Mouse (Mus musculus): ENCODE data around the gene Mybpc3. TPM values are rescaled to one million over a fixed set of nuclear protein-coding genes. Genes with fewer than 3 reads are reported as not detected.
"Not testable (repeated sequence)": the region's sequence is repeated elsewhere in the genome, so short reads cannot be mapped to it uniquely, and the experiment has no call there.

Mybpc3 gene
- polyA plus RNA-seq, 1 experiment from 2014 or later, result 0.05 TPM

DNA sequence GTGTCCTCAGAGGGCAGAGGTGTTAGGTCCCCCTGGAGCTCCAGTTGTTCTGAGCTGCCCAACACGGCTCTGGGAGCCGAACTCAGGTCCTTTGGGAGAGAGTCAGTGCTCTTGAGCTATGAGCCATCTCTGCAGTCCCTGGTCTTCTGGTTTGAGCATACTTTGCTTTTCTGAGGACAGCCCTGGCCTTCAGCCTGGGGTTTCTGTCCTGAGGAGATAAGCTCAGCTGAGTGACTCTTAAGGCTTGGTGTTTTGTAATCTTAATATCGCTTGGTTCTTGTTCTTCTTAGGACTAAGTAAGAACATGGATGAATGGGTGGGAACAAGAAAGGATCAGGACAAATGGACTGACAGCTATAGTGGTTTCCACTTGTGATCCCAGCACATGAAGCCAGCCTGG lies 9.8 kb upstream of the Mybpc3 start:
- H3K36me3 ChIP-seq (ENCODE audit: control insufficient read depth, insufficient read depth, low read length), result no peaks in the 10 kb centered on the region
- H3K4me1 ChIP-seq (ENCODE audit: control insufficient read depth, insufficient read depth, low read depth, low read length), result no peaks in the 10 kb centered on the region
- H3K4me2 ChIP-seq (ENCODE audit: low read length), result no peak overlapping the region
- no peaks in the 10 kb centered on the region for H3K9me3 ChIP-seq (ENCODE audit: control insufficient read depth, low read length)
- no peak overlapping the region for H3K4me3 ChIP-seq (ENCODE audit: low read length)
- WGBS, result 92% methylated on average over 3 of the region's 3 CpGs
- ATAC-seq, result no peak
- no peak overlapping the region for H3K27ac ChIP-seq (ENCODE audit: low read depth, low read length)
- no peak overlapping the region for H3K9ac ChIP-seq (ENCODE audit: low read depth, low read length)
- no peaks in the 10 kb centered on the region for H3K27me3 ChIP-seq (replicated peaks; ENCODE audit: control insufficient read depth, insufficient read depth, low read length)

DNA sequence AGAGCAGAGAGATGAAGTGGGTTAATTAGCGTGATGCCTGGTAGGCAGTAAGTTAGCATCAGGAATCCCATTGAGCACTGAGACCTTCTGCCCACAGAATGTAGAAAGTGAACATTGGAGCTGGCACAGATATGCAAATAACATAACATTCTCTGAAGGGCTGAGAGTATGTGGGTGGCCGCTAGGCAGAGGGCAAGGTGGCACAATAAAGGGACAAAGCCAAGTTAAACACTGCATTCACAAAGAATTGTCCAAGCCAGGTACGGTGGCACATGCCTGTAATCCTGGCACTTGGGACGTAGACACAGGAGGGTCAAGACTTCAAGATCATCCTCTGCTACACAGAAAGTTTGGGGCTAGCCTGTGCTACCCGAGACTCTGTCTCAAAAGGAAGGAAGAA lies 8.7 kb upstream of the Mybpc3 start:
- WGBS, result 84% methylated on average over 5 of the region's 5 CpGs
- Histone ChIP-seq H3K4me1 (ENCODE audit: control insufficient read depth, insufficient read depth, low read depth, low read length) (no peaks in the 10 kb centered on the region), H3K27ac (ENCODE audit: low read depth, low read length) (no peak overlapping the region), H3K4me2 (ENCODE audit: low read length) (no peak overlapping the region), H3K4me3 (ENCODE audit: low read length) (no peak overlapping the region), H3K36me3 (ENCODE audit: control insufficient read depth, insufficient read depth, low read length) (no peaks in the 10 kb centered on the region), H3K9me3 (ENCODE audit: control insufficient read depth, low read length) (no peaks in the 10 kb centered on the region), H3K27me3 (replicated peaks; ENCODE audit: control insufficient read depth, insufficient read depth, low read length) (no peaks in the 10 kb centered on the region), H3K9ac (ENCODE audit: low read depth, low read length) (no peak overlapping the region)
- ATAC-seq, result no peak

DNA sequence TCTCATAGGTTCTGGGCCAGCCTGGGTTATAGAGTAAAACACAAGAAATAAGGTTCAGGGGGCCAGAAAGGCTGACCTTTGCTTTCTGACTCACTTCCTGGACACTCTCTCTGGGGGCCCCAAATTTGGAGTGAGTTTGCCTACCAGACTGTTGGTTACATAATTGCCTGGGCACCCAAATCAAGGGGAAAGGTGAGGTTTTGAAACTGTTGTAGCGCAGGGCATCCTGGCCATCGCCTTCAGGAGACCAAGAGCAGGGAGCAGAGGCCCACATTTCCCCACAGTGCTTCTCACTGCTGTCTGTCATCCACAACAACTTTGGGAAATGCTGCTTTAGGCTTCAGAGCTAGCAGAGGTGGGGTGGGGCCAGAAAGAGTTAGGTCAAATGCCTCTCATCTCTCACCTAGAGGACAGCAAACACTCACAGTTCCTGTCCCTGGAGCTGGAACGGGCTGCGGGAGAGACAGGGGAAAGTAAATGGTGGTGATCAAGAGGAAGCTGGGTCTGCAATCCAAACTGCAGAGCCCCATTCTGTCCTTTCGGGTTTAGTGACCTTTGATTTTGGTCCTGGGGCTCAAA lies 8.0 kb upstream of the Mybpc3 start:
- no peak overlapping the region for H3K27ac ChIP-seq (ENCODE audit: low read depth, low read length)
- H3K9me3 ChIP-seq (ENCODE audit: control insufficient read depth, low read length), result no peaks in the 10 kb centered on the region
- peaks cover 2% of the 10 kb centered on the region; the same call in 1 of the 2 replicates for H3K27me3 ChIP-seq (replicated peaks; ENCODE audit: control insufficient read depth, insufficient read depth, low read length)
- no peak overlapping the region for H3K4me2 ChIP-seq (ENCODE audit: low read length)
- no peak overlapping the region for H3K4me3 ChIP-seq (ENCODE audit: low read length)
- H3K4me1 ChIP-seq (ENCODE audit: control insufficient read depth, insufficient read depth, low read depth, low read length), result no peaks in the 10 kb centered on the region
- no peaks in the 10 kb centered on the region for H3K36me3 ChIP-seq (ENCODE audit: control insufficient read depth, insufficient read depth, low read length)
- H3K9ac ChIP-seq (ENCODE audit: low read depth, low read length), result no peak overlapping the region
- no peak for ATAC-seq
- 92% methylated on average over 5 of the region's 5 CpGs for WGBS

DNA sequence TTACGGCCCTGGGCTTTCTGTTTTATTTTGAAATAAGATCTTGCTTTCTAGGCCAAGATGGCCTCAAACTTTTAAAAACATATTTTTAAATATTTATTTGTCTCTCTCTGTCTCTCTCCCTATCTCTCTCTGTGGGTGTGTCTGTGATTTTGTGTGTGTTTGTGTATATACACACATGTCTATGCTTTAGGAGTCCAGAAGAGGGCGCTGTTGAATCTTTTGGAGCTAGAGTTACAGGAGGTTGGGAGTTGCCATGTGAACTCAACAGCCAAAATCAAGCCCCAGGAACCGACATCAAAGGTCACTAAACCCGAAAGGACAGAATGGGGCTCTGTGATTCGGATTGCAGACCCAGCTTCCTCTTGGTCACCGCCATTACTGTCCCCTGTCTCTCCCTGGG lies 7.5 kb upstream of the Mybpc3 start:
- no peak overlapping the region for H3K27ac ChIP-seq (ENCODE audit: low read depth, low read length)
- no peak overlapping the region for H3K4me3 ChIP-seq (ENCODE audit: low read length)
- no peaks in the 10 kb centered on the region for H3K36me3 ChIP-seq (ENCODE audit: control insufficient read depth, insufficient read depth, low read length)
- ATAC-seq, result no peak
- no peaks in the 10 kb centered on the region for H3K9me3 ChIP-seq (ENCODE audit: control insufficient read depth, low read length)
- peaks cover 6% of the 10 kb centered on the region; the same call in 1 of the 2 replicates for H3K27me3 ChIP-seq (replicated peaks; ENCODE audit: control insufficient read depth, insufficient read depth, low read length)
- H3K4me2 ChIP-seq (ENCODE audit: low read length), result no peak overlapping the region
- no peak overlapping the region for H3K9ac ChIP-seq (ENCODE audit: low read depth, low read length)
- no peaks in the 10 kb centered on the region for H3K4me1 ChIP-seq (ENCODE audit: control insufficient read depth, insufficient read depth, low read depth, low read length)
- 73% methylated on average over 6 of the region's 6 CpGs for WGBS

DNA sequence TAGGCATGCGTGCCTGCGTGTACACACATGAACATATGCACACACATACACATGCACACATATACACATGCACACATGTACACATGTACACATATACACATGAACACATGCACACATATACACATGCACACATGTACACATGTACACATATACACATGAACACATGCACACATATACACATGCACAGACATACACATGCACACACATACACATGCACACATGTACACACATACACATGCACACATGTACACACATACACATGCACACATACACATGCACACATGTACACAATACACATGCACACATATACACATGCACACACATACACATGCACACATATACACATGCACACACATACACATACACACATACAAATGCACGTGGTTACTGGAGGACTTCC lies 6.1 kb upstream of the Mybpc3 start:
- H3K4me1 ChIP-seq (ENCODE audit: control insufficient read depth, insufficient read depth, low read depth, low read length); H3K27ac ChIP-seq (ENCODE audit: low read depth, low read length); ATAC-seq; H3K27me3 ChIP-seq (replicated peaks; ENCODE audit: control insufficient read depth, insufficient read depth, low read length); H3K9ac ChIP-seq (ENCODE audit: low read depth, low read length); H3K9me3 ChIP-seq (ENCODE audit: control insufficient read depth, low read length); H3K4me2 ChIP-seq (ENCODE audit: low read length); H3K36me3 ChIP-seq (ENCODE audit: control insufficient read depth, insufficient read depth, low read length); H3K4me3 ChIP-seq (ENCODE audit: low read length): not testable (repeated sequence)
- WGBS, result 94% methylated on average over 3 of the region's 3 CpGs

DNA sequence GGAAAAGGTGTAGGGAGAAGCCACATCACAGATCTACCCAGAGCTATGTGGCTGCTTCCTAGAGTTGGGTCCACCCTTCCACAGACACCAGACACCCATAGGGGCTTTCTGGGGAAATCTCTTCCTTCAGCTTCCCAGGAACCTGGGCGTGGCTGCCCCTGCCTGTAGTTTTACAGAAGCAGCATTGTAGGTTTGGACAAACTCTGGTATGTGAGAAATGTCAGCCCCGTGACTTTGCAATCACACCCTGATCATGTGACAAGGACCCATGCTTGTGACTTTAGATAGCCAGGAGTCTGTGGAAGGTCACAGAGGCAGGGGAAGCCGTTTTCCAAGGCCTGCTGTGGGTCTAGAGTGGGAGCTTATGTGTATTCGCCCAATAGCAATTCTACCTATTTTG lies 5.5 kb upstream of the Mybpc3 start:
- H3K4me3 ChIP-seq (ENCODE audit: low read length), result no peak overlapping the region
- H3K4me1 ChIP-seq (ENCODE audit: control insufficient read depth, insufficient read depth, low read depth, low read length), result no peaks in the 10 kb centered on the region
- ATAC-seq, result no peak
- no peak overlapping the region for H3K27ac ChIP-seq (ENCODE audit: low read depth, low read length)
- H3K9ac ChIP-seq (ENCODE audit: low read depth, low read length), result no peak overlapping the region
- no peak overlapping the region for H3K4me2 ChIP-seq (ENCODE audit: low read length)
- H3K27me3 ChIP-seq (replicated peaks; ENCODE audit: control insufficient read depth, insufficient read depth, low read length), result peaks cover 9% of the 10 kb centered on the region; the same call in 1 of the 2 replicates
- WGBS, result 72% methylated on average over 4 of the region's 4 CpGs
- no peaks in the 10 kb centered on the region for H3K36me3 ChIP-seq (ENCODE audit: control insufficient read depth, insufficient read depth, low read length)
- no peaks in the 10 kb centered on the region for H3K9me3 ChIP-seq (ENCODE audit: control insufficient read depth, low read length)

DNA sequence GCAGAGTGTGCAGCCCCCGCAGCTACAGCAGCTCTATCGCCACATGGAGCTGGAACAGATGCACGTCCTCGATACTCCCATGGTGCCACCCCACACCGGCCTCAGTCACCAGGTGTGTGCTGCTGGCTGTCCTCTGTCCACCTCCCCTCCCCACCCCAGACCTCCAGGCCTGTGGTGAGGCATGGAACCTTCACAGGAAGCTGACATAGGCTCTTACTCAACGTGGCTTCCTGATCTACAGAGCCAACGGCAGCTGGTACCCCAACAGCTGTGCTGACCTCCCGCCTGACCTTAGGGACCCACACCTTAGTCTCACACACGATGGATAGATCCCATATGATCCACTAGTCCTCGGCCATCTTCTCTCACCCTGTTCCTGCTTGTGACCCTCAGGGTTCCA lies 4.6 kb upstream of the Mybpc3 start:
- no peaks in the 10 kb centered on the region for H3K4me1 ChIP-seq (ENCODE audit: control insufficient read depth, insufficient read depth, low read depth, low read length)
- no peak overlapping the region for H3K4me3 ChIP-seq (ENCODE audit: low read length)
- peaks cover 9% of the 10 kb centered on the region; the same call in 1 of the 2 replicates for H3K27me3 ChIP-seq (replicated peaks; ENCODE audit: control insufficient read depth, insufficient read depth, low read length)
- no peaks in the 10 kb centered on the region for H3K36me3 ChIP-seq (ENCODE audit: control insufficient read depth, insufficient read depth, low read length)
- no peak overlapping the region for H3K9ac ChIP-seq (ENCODE audit: low read depth, low read length)
- WGBS, result 76% methylated on average over 10 of the region's 10 CpGs
- H3K4me2 ChIP-seq (ENCODE audit: low read length), result no peak overlapping the region
- H3K9me3 ChIP-seq (ENCODE audit: control insufficient read depth, low read length), result no peaks in the 10 kb centered on the region
- H3K27ac ChIP-seq (ENCODE audit: low read depth, low read length), result no peak overlapping the region
- no peak for ATAC-seq

DNA sequence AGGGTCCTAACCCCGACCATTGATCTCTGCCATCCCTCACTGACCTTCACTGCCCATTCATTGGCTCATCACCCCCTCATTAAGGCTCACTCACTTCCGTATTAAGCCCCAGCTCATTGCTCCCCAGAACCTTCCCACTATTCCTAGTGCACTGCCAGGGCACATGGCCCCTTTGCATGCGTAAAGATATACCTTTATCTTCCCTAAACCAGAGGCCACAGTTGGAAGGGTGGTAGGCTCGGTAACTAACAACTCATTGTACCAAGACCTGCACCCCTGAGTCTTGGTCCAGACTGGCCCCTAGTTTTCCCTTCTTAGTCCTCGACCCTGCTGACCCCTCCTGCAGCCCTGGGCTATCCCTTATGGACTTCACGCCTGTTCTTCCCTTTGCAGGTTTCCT lies 4.1 kb upstream of the Mybpc3 start:
- H3K36me3 ChIP-seq (ENCODE audit: control insufficient read depth, insufficient read depth, low read length), result no peaks in the 10 kb centered on the region
- no peak for ATAC-seq
- H3K4me3 ChIP-seq (ENCODE audit: low read length), result no peak overlapping the region
- H3K4me2 ChIP-seq (ENCODE audit: low read length), result no peak overlapping the region
- no peak overlapping the region for H3K9ac ChIP-seq (ENCODE audit: low read depth, low read length)
- H3K27ac ChIP-seq (ENCODE audit: low read depth, low read length), result no peak overlapping the region
- 76% methylated on average over 6 of the region's 6 CpGs for WGBS
- no peaks in the 10 kb centered on the region for H3K9me3 ChIP-seq (ENCODE audit: control insufficient read depth, low read length)
- H3K27me3 ChIP-seq (replicated peaks; ENCODE audit: control insufficient read depth, insufficient read depth, low read length), result peaks cover 9% of the 10 kb centered on the region; the same call in 1 of the 2 replicates
- H3K4me1 ChIP-seq (ENCODE audit: control insufficient read depth, insufficient read depth, low read depth, low read length), result no peaks in the 10 kb centered on the region

DNA sequence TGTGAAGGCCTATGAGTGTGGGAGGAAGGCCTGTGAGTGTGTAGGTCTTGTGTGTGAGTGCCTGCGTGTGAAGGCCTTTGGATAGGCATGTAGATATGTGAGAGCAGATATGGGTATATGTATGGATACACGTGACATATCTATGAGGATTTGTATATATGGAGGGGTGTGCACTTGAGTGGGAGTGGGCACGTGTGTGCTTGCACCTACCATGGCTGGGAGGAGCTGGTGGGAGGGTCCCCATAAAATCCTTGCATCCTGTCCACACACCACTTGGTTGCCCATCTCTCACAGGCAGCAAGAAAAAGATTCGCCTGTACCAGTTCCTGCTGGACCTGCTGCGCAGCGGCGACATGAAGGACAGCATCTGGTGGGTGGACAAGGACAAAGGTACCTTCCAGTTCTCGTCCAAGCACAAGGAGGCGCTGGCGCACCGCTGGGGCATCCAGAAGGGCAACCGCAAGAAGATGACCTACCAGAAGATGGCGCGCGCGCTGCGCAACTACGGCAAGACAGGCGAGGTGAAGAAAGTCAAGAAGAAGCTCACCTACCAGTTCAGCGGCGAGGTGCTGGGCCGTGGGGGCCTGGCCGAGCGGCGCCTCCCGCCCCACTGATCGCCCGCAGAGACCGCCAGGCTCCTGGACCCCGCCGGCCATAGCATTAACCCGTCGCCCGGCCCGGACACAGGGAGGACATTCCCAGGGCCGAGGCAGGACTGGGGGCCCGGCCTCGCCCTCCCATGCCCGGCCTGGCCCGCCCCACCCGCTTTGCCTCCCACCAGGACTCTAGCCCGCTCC lies 3.0 kb upstream of the Mybpc3 start:
- Histone ChIP-seq H3K36me3 (ENCODE audit: control insufficient read depth, insufficient read depth, low read length) (no peaks in the 10 kb centered on the region), H3K4me3 (ENCODE audit: low read length) (peak overlapping the region; percentile 40), H3K4me1 (ENCODE audit: control insufficient read depth, insufficient read depth, low read depth, low read length) (no peaks in the 10 kb centered on the region), H3K9ac (ENCODE audit: low read depth, low read length) (peak overlapping the region; percentile 68), H3K9me3 (ENCODE audit: control insufficient read depth, low read length) (no peaks in the 10 kb centered on the region), H3K4me2 (ENCODE audit: low read length) (peak overlapping the region; percentile 74), H3K27ac (ENCODE audit: low read depth, low read length) (no peak overlapping the region), H3K27me3 (replicated peaks; ENCODE audit: control insufficient read depth, insufficient read depth, low read length) (peaks cover 9% of the 10 kb centered on the region; the same call in 1 of the 2 replicates)
- ATAC-seq, result peak; percentile 48
- 8% methylated on average over 42 of the region's 42 CpGs for WGBS

Data from hindbrain, embryonic 16.5 days (tissue).